Mouse (Mus musculus): ENCODE results near the gene Sart3.

DNA sequence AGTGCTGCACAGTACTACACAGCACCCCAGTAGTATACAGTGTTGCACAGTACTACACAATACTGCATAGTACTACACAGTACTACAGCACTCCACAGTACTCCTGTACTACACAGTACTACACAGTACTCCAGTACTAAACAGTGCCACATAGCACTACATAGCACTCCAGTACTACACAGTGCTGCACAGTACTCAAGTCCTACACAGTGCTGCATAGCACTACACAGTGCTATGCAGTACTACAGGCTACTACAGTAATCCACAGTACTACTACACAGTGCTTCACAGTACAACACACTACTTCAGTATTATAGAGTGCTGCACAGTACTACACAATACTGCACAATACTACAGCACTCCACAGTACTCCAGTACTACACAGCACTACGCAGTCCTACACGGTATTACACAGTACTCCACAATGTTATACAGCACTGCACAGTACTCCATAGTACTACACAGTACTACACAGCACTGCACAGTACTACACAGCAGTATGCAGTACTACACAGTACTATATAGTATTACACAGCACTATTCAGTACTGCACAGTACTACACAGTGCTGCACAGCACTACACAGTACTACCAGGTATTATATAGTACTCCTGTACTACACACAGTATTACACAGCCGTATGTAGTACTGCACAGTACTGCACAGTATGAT is 7.9 kb upstream of the Sart3 start:
- no peak for TF ChIP-seq E2F4 (IDR thresholded peaks at IDR 0.05; ENCODE audit: insufficient read depth)
- no peak for TF ChIP-seq POLR2A (IDR thresholded peaks at IDR 0.05; ENCODE audit: insufficient read length, low read depth)
- no peak for TF ChIP-seq POLR2AphosphoS2 (IDR thresholded peaks at IDR 0.05; ENCODE audit: insufficient read length, low read depth)
- TF ChIP-seq MYOD1 (IDR thresholded peaks at IDR 0.05; ENCODE audit: control insufficient read depth in 1 of 3, insufficient read length in 2 of 3, low read depth in 2 of 3) = no peak
- TF ChIP-seq TCF12 (IDR thresholded peaks at IDR 0.05; ENCODE audit: insufficient read depth, poor library complexity, severe bottlenecking) = no peak
- no peak for TF ChIP-seq CEBPB (IDR thresholded peaks at IDR 0.05; ENCODE audit: insufficient read depth, poor library complexity, severe bottlenecking)
- TF ChIP-seq REST (IDR thresholded peaks at IDR 0.05; ENCODE audit: insufficient read depth, insufficient read length) = no peak
- TF ChIP-seq MAX (IDR thresholded peaks at IDR 0.05; ENCODE audit: low read depth) = no peak
- no peak for TF ChIP-seq USF1 (IDR thresholded peaks at IDR 0.05; ENCODE audit: low read depth)
